Mouse (Mus musculus) MEL (cell line): Measurements from ENCODE around the gene Frs2.

Experiments
- CTCF ChIP-seq, 3 experiments: IDR thresholded peaks in 2 of 3; conservative IDR thresholded peaks in 1 of 3; 2 replicates each; pipeline ENCODE4 v1.5.1; 2011 to 2012; ENCODE audit warnings: low read length in 3 of 3, low read depth in 2 of 3, mild to moderate bottlenecking in 2 of 3, improper control_type of control experiment in 1 of 3, inconsistent platforms in 1 of 3, mixed read lengths in 1 of 3, moderate library complexity in 1 of 3; ENCODE audit not compliant: control insufficient read depth in 1 of 3, insufficient read depth in 1 of 3, poor library complexity in 1 of 3, severe bottlenecking in 1 of 3
- EP300 ChIP-seq, 2 experiments: IDR thresholded peaks; 2 replicates each; pipeline ENCODE4 v1.6.1; 2011; ENCODE audit warnings: improper control_type of control experiment in 2 of 2, low read length in 2 of 2, low read depth in 1 of 2, mild to moderate bottlenecking in 1 of 2
- GABPA ChIP-seq: IDR thresholded peaks from 2 replicates; pipeline ENCODE4 v1.6.1; 2012; ENCODE audit warnings: low read depth, mild to moderate bottlenecking, inconsistent platforms, low read length, improper control_type of control experiment, moderate library complexity
- GATA1 ChIP-seq: IDR thresholded peaks from 2 replicates; pipeline ENCODE4 v1.6.1; 2011; ENCODE audit warnings: low read depth, low read length, improper control_type of control experiment
- MAFK ChIP-seq: IDR thresholded peaks from 2 replicates; pipeline ENCODE4 v1.6.1; 2011; ENCODE audit warnings: low read depth, mild to moderate bottlenecking, low read length, improper control_type of control experiment, borderline replicate concordance
- MAZ ChIP-seq: IDR thresholded peaks from 2 replicates; pipeline ENCODE4 v1.6.1; 2012; ENCODE audit warnings: low read depth, mild to moderate bottlenecking, inconsistent platforms, low read length, improper control_type of control experiment
- MEF2A ChIP-seq: IDR thresholded peaks from 2 replicates; pipeline ENCODE4 v1.6.1; 2014; ENCODE audit warnings: low read depth, mild to moderate bottlenecking, inconsistent platforms, low read length, improper control_type of control experiment; ENCODE audit not compliant: poor library complexity, insufficient replicate concordance, severe bottlenecking; ENCODE audit errors: extremely low read depth
- POLR2A ChIP-seq, 2 experiments: IDR thresholded peaks; 2 replicates each; pipeline ENCODE4 v1.6.1; 2011 to 2012; ENCODE audit warnings: low read length in 2 of 2, mild to moderate bottlenecking in 2 of 2, control low read depth in 1 of 2, improper control_type of control experiment in 1 of 2, low read depth in 1 of 2, moderate library complexity in 1 of 2; ENCODE audit not compliant: control insufficient read depth in 1 of 2, insufficient read depth in 1 of 2, poor library complexity in 1 of 2
- TAL1 ChIP-seq: IDR thresholded peaks from 2 replicates; pipeline ENCODE4 v1.6.1; 2012; ENCODE audit warnings: mild to moderate bottlenecking, inconsistent platforms, low read length, moderate library complexity, mixed read lengths
- TBP ChIP-seq: IDR thresholded peaks from 2 replicates; pipeline ENCODE4 v1.8.0; 2011; ENCODE audit warnings: low read depth, low read length, improper control_type of control experiment
- TCF12 ChIP-seq: IDR thresholded peaks from 2 replicates; pipeline ENCODE4 v1.6.1; 2014; ENCODE audit warnings: low read depth, mild to moderate bottlenecking, inconsistent platforms, low read length, improper control_type of control experiment, moderate library complexity
- UBTF ChIP-seq: IDR thresholded peaks from 2 replicates; pipeline ENCODE4 v1.6.1; 2012; ENCODE audit warnings: low read depth, mild to moderate bottlenecking, inconsistent platforms, low read length, improper control_type of control experiment, moderate library complexity, borderline replicate concordance; ENCODE audit not compliant: insufficient read depth
- USF1 ChIP-seq: IDR thresholded peaks from 2 replicates; pipeline ENCODE4 v1.6.1; 2014; ENCODE audit warnings: low read depth, mild to moderate bottlenecking, inconsistent platforms, low read length, improper control_type of control experiment, moderate library complexity

DNA sequence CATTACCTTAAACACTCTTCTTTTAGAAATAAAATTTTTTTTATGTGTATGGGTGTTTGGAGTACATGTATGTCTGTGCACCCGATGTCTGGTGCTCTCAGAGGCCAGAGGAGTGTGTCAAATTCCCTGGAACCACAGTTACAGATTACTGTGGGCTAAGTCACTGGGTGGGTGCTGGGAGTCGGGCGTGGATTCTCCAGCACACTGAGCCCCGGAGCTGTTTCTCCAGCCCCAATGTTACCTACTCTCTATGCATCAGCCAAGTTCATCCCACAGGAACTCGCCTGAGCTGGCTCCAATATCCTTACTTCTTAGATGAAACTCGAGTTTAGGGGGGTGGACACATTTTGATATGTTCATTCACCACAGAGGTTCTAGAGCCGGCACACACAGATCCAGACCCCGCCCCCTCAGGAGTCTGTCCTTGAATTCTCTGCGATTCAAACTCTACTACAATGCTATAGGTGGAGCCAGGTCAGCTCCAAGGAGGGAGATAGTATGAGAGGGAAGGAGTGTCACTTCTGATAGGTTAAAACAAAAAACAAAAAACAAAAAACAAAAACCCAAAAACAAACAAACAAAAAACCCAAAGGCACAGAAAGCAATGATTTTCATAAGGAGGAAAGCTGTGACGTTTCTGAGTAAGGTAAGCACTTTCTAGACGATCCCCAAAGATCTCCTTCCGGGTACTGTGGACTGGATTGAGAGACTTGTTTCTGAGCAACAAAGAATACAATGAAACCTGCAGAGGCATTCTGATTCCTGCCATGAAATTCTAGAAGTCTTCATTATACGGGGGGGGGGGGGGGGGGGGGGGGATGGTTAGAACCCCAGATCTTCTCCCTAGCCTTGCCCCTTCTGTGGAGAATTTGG lies 25.5 kb upstream of the Frs2 start:
- no peak for TF ChIP-seq TAL1
- no peak for TF ChIP-seq EP300 (IDR thresholded peaks at IDR 0.05; ENCODE audit: low read depth in 1 of 2, low read length in 2 of 2)
- no peak for TF ChIP-seq POLR2A (IDR thresholded peaks at IDR 0.05; ENCODE audit: control insufficient read depth in 1 of 2, insufficient read depth in 1 of 2, low read depth in 1 of 2, low read length in 2 of 2, poor library complexity in 1 of 2)
- no peak for TF ChIP-seq MAFK
- no peak for TF ChIP-seq TBP
- no peak for TF ChIP-seq MEF2A
- TF ChIP-seq GATA1 = no peak
- no peak for TF ChIP-seq CTCF (IDR thresholded peaks at IDR 0.05 in 2 of 3, conservative IDR thresholded peaks at IDR 0.05 in 1 of 3; ENCODE audit: control insufficient read depth in 1 of 3, insufficient read depth in 1 of 3, low read depth in 2 of 3, low read length in 3 of 3, poor library complexity in 1 of 3, severe bottlenecking in 1 of 3)
- no peak for TF ChIP-seq GABPA
- TF ChIP-seq USF1 = no peak
- TF ChIP-seq UBTF = no peak
- TF ChIP-seq MAZ = no peak
- no peak for TF ChIP-seq TCF12
